Mouse (Mus musculus) brain, embryonic 14.5 days (tissue): ENCODE measurements at regions not wholly inside any gene's neighbourhood (a gene's known extent, or its start where the extent isn't known, plus 50 kb on each side); places are given as distances from the start of the nearest gene placed in this dataset.

Experiments
- CTCF ChIP-seq: fragments of 200-500 bp; IDR thresholded peaks from 2 replicates; pipeline ENCODE4 v1.5.1; 2012; ENCODE audit warnings: inconsistent platforms, mild to moderate bottlenecking, moderate library complexity, borderline replicate concordance; ENCODE audit not compliant: insufficient read depth, insufficient read length; ENCODE audit errors: extremely low read depth
- POLR2A ChIP-seq: fragments of 200-500 bp; IDR thresholded peaks from 2 replicates; pipeline ENCODE4 v1.6.1; 2012; ENCODE audit warnings: mild to moderate bottlenecking, inconsistent platforms, borderline replicate concordance; ENCODE audit not compliant: poor library complexity, insufficient read depth, insufficient read length, severe bottlenecking; ENCODE audit errors: extremely low read depth

DNA sequence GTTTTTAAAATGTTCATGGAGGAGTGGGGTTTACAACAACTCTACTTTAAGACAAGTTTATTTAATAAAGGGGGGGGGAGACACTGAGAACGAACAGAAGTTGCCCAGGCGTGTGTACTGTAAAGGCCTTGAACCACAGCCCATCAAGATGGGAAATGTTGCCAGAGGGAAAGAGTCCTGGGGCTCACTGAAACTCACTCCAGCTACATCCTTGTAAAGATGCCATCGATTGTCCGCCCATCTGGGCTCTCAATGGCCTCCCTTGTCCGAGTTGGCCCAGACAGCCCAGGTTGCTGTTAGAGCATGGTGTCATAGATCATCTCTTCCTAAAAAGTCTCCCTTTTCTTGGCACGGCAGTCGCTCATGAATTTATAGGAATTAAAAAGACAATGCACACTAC is 462.7 kb upstream of the Gm19410 start:
- no peak for TF ChIP-seq POLR2A
- TF ChIP-seq CTCF = no peak
